Comparison of ENCODE assay signal across 23 mouse cellular contexts in genomic region chr10:67726796-67727195, GRCm38 (mm10).
A peak's percentile ranks its signal among the peaks of the same experiment; 100 is the strongest.
DNase-seq lines count a peak whose midpoint lies in the region; ATAC-seq and TF ChIP-seq lines count a peak whose summit lies in the region.
"Had no signal": no experiment of that assay in that cellular context is flagged by ENCODE, and none has a peak within 500 bp of the region (broad histone marks: within the 10 kb centered on the region; RNA-seq: fewer than 3 reads in every experiment).

No protein-coding gene starts in this region.

- no peaks in the 10 kb centered on the region for H3K9me3 ChIP-seq in midbrain, embryonic 11.5 days (ENCODE audit: control insufficient read depth, low read length)
- no peaks in the 10 kb centered on the region for H3K9me3 ChIP-seq in midbrain, embryonic 13.5 days
- H3K9me3 ChIP-seq: embryonic facial prominence, embryonic 13.5 days; embryonic facial prominence, embryonic 15.5 days; forebrain, embryonic 13.5 days; forebrain, embryonic 15.5 days had no signal

- no peaks in the 10 kb centered on the region for H3K4me1 ChIP-seq in midbrain, embryonic 11.5 days (ENCODE audit: control insufficient read depth, insufficient read depth, low read length)
- no peaks in the 10 kb centered on the region for H3K4me1 ChIP-seq in midbrain, embryonic 13.5 days (replicated peaks)
- H3K4me1 ChIP-seq: embryonic facial prominence, embryonic 13.5 days; embryonic facial prominence, embryonic 15.5 days; forebrain, embryonic 13.5 days; forebrain, embryonic 15.5 days had no signal

- no peaks in the 10 kb centered on the region for H3K79me2 ChIP-seq in myocyte (ENCODE audit: control insufficient read depth, insufficient read depth)

- H3K9ac ChIP-seq in midbrain, embryonic 11.5 days (ENCODE audit: low read length), result no peak overlapping the region
- no peak overlapping the region for H3K9ac ChIP-seq in midbrain, embryonic 13.5 days (replicated peaks)
- H3K9ac ChIP-seq: embryonic facial prominence, embryonic 13.5 days; embryonic facial prominence, embryonic 15.5 days; forebrain, embryonic 13.5 days; forebrain, embryonic 15.5 days; forebrain, postnatal 0 days had no signal

- no peak for ATAC-seq in midbrain, embryonic 11.5 days (ENCODE audit: low FRiP score)
- ATAC-seq in midbrain, embryonic 13.5 days, result no peak
- ATAC-seq: CD4-positive, CD25-positive, alpha-beta regulatory T cell, adult 4 months; forebrain, embryonic 13.5 days; forebrain, embryonic 15.5 days; forebrain, postnatal 0 days had no signal

- no peaks in the 10 kb centered on the region for H3K36me3 ChIP-seq in midbrain, embryonic 11.5 days (ENCODE audit: control insufficient read depth, insufficient read depth, low read length)
- H3K36me3 ChIP-seq in midbrain, embryonic 13.5 days, result no peaks in the 10 kb centered on the region
- no peaks in the 10 kb centered on the region for H3K36me3 ChIP-seq in myocyte (ENCODE audit: control insufficient read depth, insufficient read depth)
- H3K36me3 ChIP-seq: embryonic facial prominence, embryonic 13.5 days; embryonic facial prominence, embryonic 15.5 days; forebrain, embryonic 15.5 days; G1E had no signal

- H3ac ChIP-seq in myocyte (ENCODE audit: control insufficient read depth, insufficient read length), result no peak overlapping the region

- DNase-seq in midbrain, embryonic 11.5 days (ENCODE audit: low spot score, missing footprints), result peak; percentile 51
- peak; percentile 22 for DNase-seq in NIH3T3 (ENCODE audit: low read depth)
- no peak for DNase-seq in cerebellum, adult 11 months
- DNase-seq in thymus, postnatal 25 days, result no peak
- DNase-seq: adrenal gland, adult 2 months; adrenal gland, postnatal 10 days; adrenal gland, postnatal 25 days; cerebellum, adult 11-12 months; cerebellum, adult 2 months; cerebellum, adult 9-10 months; cerebellum, postnatal 10 days; cerebellum, postnatal 36 days; embryo, embryonic 11 days; forebrain, postnatal 0 days had no signal

- TF ChIP-seq POLR2A in myocyte (IDR thresholded peaks at IDR 0.05; ENCODE audit: insufficient read length, low read depth), result no peak

- H3K4me3 ChIP-seq in midbrain, embryonic 11.5 days (ENCODE audit: low read depth, low read length), result no peak overlapping the region
- H3K4me3 ChIP-seq in midbrain, embryonic 13.5 days (replicated peaks), result no peak overlapping the region
- no peak overlapping the region for H3K4me3 ChIP-seq in myocyte
- H3K4me3 ChIP-seq: embryonic facial prominence, embryonic 13.5 days; embryonic facial prominence, embryonic 15.5 days; forebrain, embryonic 13.5 days; forebrain, embryonic 15.5 days had no signal

- H3K27ac ChIP-seq in midbrain, embryonic 11.5 days (ENCODE audit: low read depth, low read length), result no peak overlapping the region
- no peak overlapping the region for H3K27ac ChIP-seq in midbrain, embryonic 13.5 days
- H3K27ac ChIP-seq: embryonic facial prominence, embryonic 13.5 days; embryonic facial prominence, embryonic 15.5 days; forebrain, embryonic 13.5 days; forebrain, embryonic 15.5 days had no signal

- H3K27me3 ChIP-seq in midbrain, embryonic 11.5 days (ENCODE audit: control insufficient read depth, insufficient read depth, low read length), result no peaks in the 10 kb centered on the region
- H3K27me3 ChIP-seq in midbrain, embryonic 13.5 days, result no peaks in the 10 kb centered on the region
- H3K27me3 ChIP-seq in myocyte (ENCODE audit: control insufficient read depth, insufficient read depth, insufficient read length), result no peaks in the 10 kb centered on the region
- H3K27me3 ChIP-seq: CH12.LX; embryonic facial prominence, embryonic 13.5 days; embryonic facial prominence, embryonic 15.5 days; forebrain, embryonic 13.5 days had no signal

- no peak overlapping the region for H3K4me2 ChIP-seq in midbrain, embryonic 11.5 days
- no peak overlapping the region for H3K4me2 ChIP-seq in midbrain, embryonic 13.5 days (replicated peaks)
- peak overlapping the region; percentile 66 for H3K4me2 ChIP-seq in myocyte (ENCODE audit: low read depth)
- H3K4me2 ChIP-seq: embryonic facial prominence, embryonic 13.5 days; embryonic facial prominence, embryonic 15.5 days; forebrain, embryonic 13.5 days; forebrain, embryonic 15.5 days had no signal

- WGBS in midbrain, embryonic 11.5 days, result 94% methylated on average over 6 of the region's 6 CpGs
- 93% methylated on average over 6 of the region's 6 CpGs for WGBS in midbrain, embryonic 13.5 days

TF ChIP-seq in myocyte, 11 proteins besides CTCF, POLR2A, EP300 and RAD21:
- TF ChIP-seq MAX (IDR thresholded peaks at IDR 0.05; ENCODE audit: low read depth) (no peak), REST (IDR thresholded peaks at IDR 0.05; ENCODE audit: insufficient read depth, insufficient read length) (no peak), USF1 (IDR thresholded peaks at IDR 0.05; ENCODE audit: low read depth) (no peak), SRF (IDR thresholded peaks at IDR 0.05; ENCODE audit: control insufficient read depth, insufficient read length, low read depth) (no peak), MYOD1 (IDR thresholded peaks at IDR 0.05; ENCODE audit: control insufficient read depth in 1 of 3, insufficient read length in 2 of 3, low read depth in 2 of 3) (no peak), E2F4 (IDR thresholded peaks at IDR 0.05; ENCODE audit: insufficient read depth) (no peak), POLR2AphosphoS2 (IDR thresholded peaks at IDR 0.05; ENCODE audit: insufficient read length, low read depth) (no peak), MYOG (IDR thresholded peaks at IDR 0.05; ENCODE audit: control insufficient read depth in 1 of 3, insufficient read depth in 1 of 3, insufficient read length in 2 of 3, low read depth in 2 of 3) (no peak), TCF12 (IDR thresholded peaks at IDR 0.05; ENCODE audit: insufficient read depth, poor library complexity, severe bottlenecking) (no peak), TCF3 (IDR thresholded peaks at IDR 0.05; ENCODE audit: insufficient read length, low read depth) (no peak), CEBPB (IDR thresholded peaks at IDR 0.05; ENCODE audit: insufficient read depth, poor library complexity, severe bottlenecking) (no peak)

Comparison
In these comparisons a context has a peak if more than half of its experiments do, and no peak if none do; other contexts are left out.
1. DNase-seq: peak in midbrain, embryonic 11.5 days (single experiment) and NIH3T3 (single experiment); none in cerebellum, adult 11 months (single experiment) and thymus, postnatal 25 days (single experiment).